Mouse (Mus musculus): ENCODE measurements around the gene Gm44503. TPM values are rescaled to one million over a fixed set of nuclear protein-coding genes. Genes with fewer than 3 reads are reported as not detected.

Gene Gm44503
- total RNA-seq, 2 experiments from 2014 or later: not detected

- no peak for DNase-seq (ENCODE audit: extremely low spot score in 1 of 2, low spot score in 2 of 2)
- intact Hi-C loops (cut with DNase I): no loop called here
These were observed 96.8 kb downstream of the Gm44503 start for GRCm38 (mm10) chr9:73055441-73055911.

- intact Hi-C loops (cut with DNase I): no loop called here
These were observed 100.6 kb downstream of the Gm44503 start for GRCm38 (mm10) chr9:73059224-73059623.

DNA sequence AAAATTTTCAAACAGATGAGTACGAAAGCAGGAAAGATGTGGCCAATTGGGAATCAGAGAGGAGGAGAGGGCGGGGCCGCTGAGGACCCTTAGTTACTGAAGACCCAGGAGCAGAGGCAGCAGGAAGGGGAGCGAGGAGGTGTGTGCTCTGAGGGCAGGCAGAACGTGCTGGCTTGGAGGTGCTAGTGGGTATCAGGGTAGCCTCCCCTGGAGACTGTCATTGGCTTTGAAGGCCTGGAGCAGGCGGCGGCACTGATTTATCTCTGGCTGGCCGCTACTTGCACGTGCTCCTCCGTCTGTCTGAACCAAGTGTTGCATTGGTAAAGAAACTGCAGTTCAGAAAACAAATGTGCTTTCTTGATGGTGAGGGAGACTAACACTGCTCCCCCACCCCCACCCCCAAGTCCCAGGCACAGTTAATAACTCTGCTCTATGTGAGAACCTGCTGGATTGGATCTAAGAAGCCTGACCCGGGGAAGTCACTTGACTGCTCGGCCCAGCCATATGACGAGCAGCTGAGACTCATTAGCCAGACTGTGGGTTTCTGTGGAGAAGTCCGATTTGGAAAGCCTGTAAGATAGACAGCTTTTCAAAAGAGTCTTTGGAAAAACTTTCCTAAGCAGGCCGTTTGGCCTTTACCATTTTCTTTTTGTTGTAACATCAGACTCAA, 105.1 kb downstream of the Gm44503 start:
- no peak for DNase-seq (ENCODE audit: extremely low spot score in 1 of 2, low spot score in 2 of 2)
- intact Hi-C loops (cut with DNase I): no loop called here

More at GRCm38 (mm10) chr9:73059224-73059623, 100.6 kb downstream of the Gm44503 start:
- no peak for DNase-seq (ENCODE audit: extremely low spot score in 1 of 2, low spot score in 2 of 2)

Small RNA genes lying within 50 kb of the gene (microRNA-seq; reads per million reads assigned to microRNA genes)
- not detected for gene Gm27353

Other genes starting within 250 kb of the Gm44503 start
- gene Prtg, start 152.0 kb upstream of the Gm44503 start, total RNA-seq (2021): under 1 TPM; 0.63 to 0.66 TPM
- gene Pygo1, start 33.2 kb upstream of the Gm44503 start, total RNA-seq (2021): 10 to 100 TPM; 13.9 to 14.1 TPM
- 1 to 10 TPM; 2.0 TPM for gene Dyx1c1, start 67 bp upstream of the Gm44503 start, total RNA-seq (2021)
- 1 to 10 TPM; 5.2 to 7.6 TPM for gene Ccpg1os, start 26.5 kb downstream of the Gm44503 start, total RNA-seq (2021)
- 10 to 100 TPM; 83.8 to 85.7 TPM for gene Ccpg1, start 26.6 kb downstream of the Gm44503 start, total RNA-seq (2021)
- 10 to 100 TPM; 15.0 to 16.6 TPM for gene Pigb, start 81.5 kb downstream of the Gm44503 start, total RNA-seq (2021)
- 1 to 10 TPM; 5.5 to 7.1 TPM for gene Rab27a, start 86.0 kb downstream of the Gm44503 start, total RNA-seq (2021)
- 1 to 10 TPM in 1 of 2 experiments, under 1 TPM in 1; 0.81 to 1.4 TPM for gene Khdc3, start 143.0 kb downstream of the Gm44503 start, total RNA-seq (2021)
- gene Gm20509, start 143.6 kb downstream of the Gm44503 start, total RNA-seq (2021): not detected
- 10 to 100 TPM; 58.4 to 59.7 TPM for gene Rsl24d1, start 154.6 kb downstream of the Gm44503 start, total RNA-seq (2021)